Mouse (Mus musculus) neural tube, embryonic 11.5 days (tissue): ENCODE measurements around the gene 5530401A14Rik. TPM values are rescaled to one million over a fixed set of nuclear protein-coding genes. Genes with fewer than 3 reads are reported as not detected.

Experiments
- polyA plus RNA-seq: library from polyadenylated mRNA; unstranded; fragments of >200 nt; fragmentation: Nextera tagmentation; extraction: Ambion mirVana; gene quantifications from 2 replicates; pipeline ENCODE4 v1.2.1, GENCODE M21; 2014

5530401A14Rik gene
- polyA plus RNA-seq, 1 experiment from 2014 or later: not detected

Other genes with a start within 250 kb of the 5530401A14Rik start
- gene Asic2, start 107.8 kb downstream of the 5530401A14Rik start, polyA plus RNA-seq: 2.3 and 2.5 TPM in 2 replicates
- gene Ccl2, start 174.9 kb downstream of the 5530401A14Rik start, polyA plus RNA-seq: 1.6 and 2.1 TPM in 2 replicates
- gene Gm17268, start 177.9 kb downstream of the 5530401A14Rik start, polyA plus RNA-seq: not detected in 2 replicates
- 0.60 and 0.73 TPM in 2 replicates for gene Ccl7, start 185.0 kb downstream of the 5530401A14Rik start, polyA plus RNA-seq
- gene Ccl11, start 197.2 kb downstream of the 5530401A14Rik start, polyA plus RNA-seq: 0.21 TPM in 1 of 2 replicates, not detected in the other
- gene Ccl12, start 241.2 kb downstream of the 5530401A14Rik start, polyA plus RNA-seq: 0.97 and 2.2 TPM in 2 replicates